Mouse (Mus musculus) kidney, adult 2 months (tissue): ENCODE results near the gene Trit1.

Experiments
- CTCF ChIP-seq: fragments of 200-500 bp; conservative IDR thresholded peaks from 2 replicates; pipeline ENCODE4 v1.5.1; 2011; ENCODE audit warnings: low read depth, mild to moderate bottlenecking, control low read depth, low read length, moderate library complexity, mixed read lengths; ENCODE audit not compliant: insufficient read depth, insufficient read length
- POLR2A ChIP-seq: fragments of 200-500 bp; IDR thresholded peaks from one replicate; pipeline ENCODE4 v1.6.1; 2011; ENCODE audit warnings: low read depth, low read length, control low read depth

DNA sequence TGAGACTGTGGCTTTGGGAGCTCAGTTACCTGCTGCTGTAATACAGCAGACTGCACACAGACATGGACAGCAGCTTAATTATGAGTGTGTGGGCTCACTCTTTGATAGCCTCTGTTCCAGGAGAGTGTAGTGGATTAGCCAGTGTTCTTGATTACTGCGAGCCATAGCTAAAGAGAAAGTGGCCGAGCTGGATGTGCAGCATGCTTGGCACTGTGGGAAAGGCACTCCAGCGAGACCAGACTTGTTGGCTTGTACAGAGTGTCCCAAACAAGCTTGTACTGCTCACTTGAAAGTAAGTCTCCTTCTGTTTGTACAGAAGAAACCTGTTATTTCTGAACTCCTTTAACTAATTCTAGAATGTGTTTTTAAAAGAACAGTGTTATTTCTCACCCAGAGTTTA is 29.9 kb downstream of the Trit1 start:
- TF ChIP-seq POLR2A (no peak), CTCF (no peak)
